Mouse (Mus musculus) forebrain, embryonic 14.5 days (tissue): ENCODE results near the gene Col25a1. TPM values are rescaled to one million over a fixed set of nuclear protein-coding genes. Genes with fewer than 3 reads are reported as not detected.

Source experiments
- ATAC-seq: fragments of 200-750 bp; cut with Nextera tagmentation; 2 replicates; pipeline ENCODE4 v1.8.0; 2017; ENCODE audit warnings: mild to moderate bottlenecking, moderate library complexity
- DNase-seq: peaks from one replicate; pipeline ENCODE4 v3.0.0-alpha.2; 2015; ENCODE audit warnings: low spot score
- H3K27ac ChIP-seq: fragments of 300-500 bp; sonication (generic); 2 replicates; pipeline ENCODE4 v1.5.1; 2014; ENCODE audit warnings: low read depth, mild to moderate bottlenecking, control low read depth, low read length, moderate library complexity
- H3K27me3 ChIP-seq: fragments of 300-500 bp; sonication (generic); replicated peaks from 2 replicates; pipeline ENCODE4 v1.6.1; 2014; ENCODE audit warnings: low read length, control low read depth, mixed read lengths; ENCODE audit not compliant: control insufficient read depth, insufficient read depth
- H3K36me3 ChIP-seq: fragments of 300-500 bp; sonication (generic); 2 replicates; pipeline ENCODE4 v1.6.1; 2014; ENCODE audit warnings: low read length, control low read depth; ENCODE audit not compliant: control insufficient read depth, insufficient read depth
- H3K4me1 ChIP-seq: fragments of 300-500 bp; sonication (generic); 2 replicates; pipeline ENCODE4 v1.6.1; 2014; ENCODE audit warnings: antibody characterized with exemption, low read length, control low read depth; ENCODE audit not compliant: control insufficient read depth, insufficient read depth
- H3K4me2 ChIP-seq: fragments of 300-500 bp; sonication (generic); 2 replicates; pipeline ENCODE4 v1.6.1; 2014; ENCODE audit warnings: mild to moderate bottlenecking, control low read depth, low read length
- H3K4me3 ChIP-seq: fragments of 300-500 bp; sonication (generic); 2 replicates; pipeline ENCODE4 v1.5.1; 2014; ENCODE audit warnings: low read depth, low read length, control low read depth
- H3K9ac ChIP-seq: fragments of 300-500 bp; sonication (generic); 2 replicates; pipeline ENCODE4 v1.6.1; 2014; ENCODE audit warnings: mild to moderate bottlenecking, low read length, control low read depth, moderate library complexity
- H3K9me3 ChIP-seq: fragments of 300-500 bp; sonication (generic); replicated peaks from 2 replicates; pipeline ENCODE4 v1.6.1; 2016; ENCODE audit warnings: low read length, control low read depth, mixed read lengths; ENCODE audit not compliant: control insufficient read depth
- WGBS: fragments of 180-500 bp; shearing (Covaris S2); extraction: QIAGEN DNeasy Blood & Tissue Kit; methylation state at CpG from one replicate; pipeline ENCODE4 v1.1.7; 2014; 5-methylcytosine and 5-hydroxymethylcytosine counted together
- polyA plus RNA-seq: library from polyadenylated mRNA; unstranded; fragments of >200 nt; fragmentation: Nextera tagmentation; extraction: Ambion mirVana; gene quantifications from 2 replicates; pipeline ENCODE4 v1.2.1, GENCODE M21; 2014

Gene Col25a1
- polyA plus RNA-seq, 1 experiment from 2014 or later = 2.5 TPM

- Histone ChIP-seq H3K9me3 (no peaks in the 10 kb centered on the region), H3K4me2 (no peak overlapping the region), H3K27me3 (no peaks in the 10 kb centered on the region), H3K4me1 (no peaks in the 10 kb centered on the region), H3K36me3 (no peaks in the 10 kb centered on the region), H3K27ac (no peak overlapping the region), H3K4me3 (no peak overlapping the region), H3K9ac (no peak overlapping the region)
- DNase-seq = no peak
- no peak for ATAC-seq
- WGBS = 74% methylated on average over 12 of the region's 12 CpGs
These were observed 172.3 kb downstream of the Col25a1 start for GRCm38 (mm10) chr3:130303597-130303996.

GRCm38 (mm10) chr3:130304827-130305226, 173.5 kb downstream of the Col25a1 start:
- Histone ChIP-seq H3K4me3 (no peak overlapping the region), H3K27me3 (no peaks in the 10 kb centered on the region), H3K4me2 (no peak overlapping the region), H3K36me3 (no peaks in the 10 kb centered on the region), H3K4me1 (no peaks in the 10 kb centered on the region), H3K9me3 (no peaks in the 10 kb centered on the region), H3K9ac (no peak overlapping the region), H3K27ac (no peak overlapping the region)
- DNase-seq = peak; percentile 51
- ATAC-seq = peak; percentile 68; the same call in 1 of the 2 replicates
- 58% methylated on average over 9 of the region's 9 CpGs for WGBS

GRCm38 (mm10) chr3:130305686-130306085, 174.4 kb downstream of the Col25a1 start:
- DNase-seq (no peak), ATAC-seq (no peak)
- Histone ChIP-seq H3K4me2 (no peak overlapping the region), H3K4me1 (peaks cover 5% of the 10 kb centered on the region; the same call in 1 of the 2 replicates), H3K4me3 (no peak overlapping the region), H3K9ac (no peak overlapping the region), H3K27me3 (no peaks in the 10 kb centered on the region), H3K9me3 (no peaks in the 10 kb centered on the region), H3K36me3 (no peaks in the 10 kb centered on the region), H3K27ac (no peak overlapping the region)
- WGBS = 90% methylated on average over 9 of the region's 9 CpGs

GRCm38 (mm10) chr3:130309277-130309676, 178.0 kb downstream of the Col25a1 start:
- 87% methylated on average over 4 of the region's 4 CpGs for WGBS
- Histone ChIP-seq H3K9ac (no peak overlapping the region), H3K4me2 (no peak overlapping the region), H3K36me3 (no peaks in the 10 kb centered on the region), H3K9me3 (no peaks in the 10 kb centered on the region), H3K27ac (no peak overlapping the region), H3K27me3 (no peaks in the 10 kb centered on the region), H3K4me1 (peaks cover 8% of the 10 kb centered on the region; the same call in 1 of the 2 replicates), H3K4me3 (no peak overlapping the region)
- ATAC-seq (no peak), DNase-seq (no peak)

GRCm38 (mm10) chr3:130310694-130311305, 179.5 kb downstream of the Col25a1 start:
- no peak overlapping the region for H3K4me3 ChIP-seq
- H3K9ac ChIP-seq = no peak overlapping the region; the same call in 1 of the 2 replicates
- H3K36me3 ChIP-seq = no peaks in the 10 kb centered on the region
- no peaks in the 10 kb centered on the region for H3K27me3 ChIP-seq
- WGBS = 10% methylated on average over 14 of the region's 14 CpGs
- peak overlapping the region; percentile 24; the same call in 1 of the 2 replicates for H3K4me2 ChIP-seq
- H3K9me3 ChIP-seq = no peaks in the 10 kb centered on the region
- H3K27ac ChIP-seq = no peak overlapping the region
- DNase-seq (peak; percentile 81), ATAC-seq (peak; percentile 91)
- H3K4me1 ChIP-seq = peaks cover 8% of the 10 kb centered on the region; the same call in 1 of the 2 replicates

GRCm38 (mm10) chr3:130313246-130313645, 181.9 kb downstream of the Col25a1 start:
- DNase-seq = no peak
- 69% methylated on average over 6 of the region's 6 CpGs for WGBS

GRCm38 (mm10) chr3:130327039-130328015, 196.0 kb downstream of the Col25a1 start:
- ATAC-seq (no peak), DNase-seq (no peak)
- H3K9ac ChIP-seq = no peak overlapping the region
- 50% methylated on average over 13 of the region's 13 CpGs for WGBS
- no peak overlapping the region for H3K4me2 ChIP-seq
- H3K9me3 ChIP-seq = no peaks in the 10 kb centered on the region
- no peak overlapping the region for H3K27ac ChIP-seq
- no peak overlapping the region for H3K4me3 ChIP-seq
- H3K36me3 ChIP-seq = no peaks in the 10 kb centered on the region
- no peaks in the 10 kb centered on the region for H3K4me1 ChIP-seq
- H3K27me3 ChIP-seq = no peaks in the 10 kb centered on the region

More at GRCm38 (mm10) chr3:130313246-130313645, 181.9 kb downstream of the Col25a1 start:
- no peak overlapping the region for H3K4me3 ChIP-seq
- peaks cover 8% of the 10 kb centered on the region; the same call in 1 of the 2 replicates for H3K4me1 ChIP-seq
- H3K9ac ChIP-seq = no peak overlapping the region
- no peak overlapping the region for H3K27ac ChIP-seq
- H3K27me3 ChIP-seq = no peaks in the 10 kb centered on the region
- H3K4me2 ChIP-seq = no peak overlapping the region
- no peaks in the 10 kb centered on the region for H3K36me3 ChIP-seq
- no peaks in the 10 kb centered on the region for H3K9me3 ChIP-seq
- ATAC-seq = no peak

- H3K4me3 ChIP-seq = no peak overlapping the region
- WGBS = 91% methylated on average over 9 of the region's 9 CpGs
- ATAC-seq (no peak), DNase-seq (no peak)
- no peak overlapping the region for H3K27ac ChIP-seq
- no peaks in the 10 kb centered on the region for H3K36me3 ChIP-seq
- no peaks in the 10 kb centered on the region for H3K4me1 ChIP-seq
- no peaks in the 10 kb centered on the region for H3K9me3 ChIP-seq
- H3K9ac ChIP-seq = no peak overlapping the region
- no peak overlapping the region for H3K4me2 ChIP-seq
- no peaks in the 10 kb centered on the region for H3K27me3 ChIP-seq
These were observed 197.6 kb downstream of the Col25a1 start for GRCm38 (mm10) chr3:130328909-130329308.
